Mouse (Mus musculus) cortical plate, adult 2 months (tissue): ENCODE results near the gene Galnt10. TPM values are rescaled to one million over a fixed set of nuclear protein-coding genes. Genes with fewer than 3 reads are reported as not detected.

ENCODE experiments used
- H3K27ac ChIP-seq: fragments of 200-500 bp; 2 replicates; pipeline ENCODE4 v1.5.1; 2012; ENCODE audit warnings: low read length, control low read depth, inconsistent platforms; ENCODE audit not compliant: insufficient read depth
- H3K4me1 ChIP-seq: fragments of 200-500 bp; 2 replicates; pipeline ENCODE4 v1.6.1; 2011; ENCODE audit warnings: low read length; ENCODE audit not compliant: control insufficient read depth, insufficient read depth
- H3K4me3 ChIP-seq: fragments of 200-500 bp; 2 replicates; pipeline ENCODE4 v1.5.1; 2011; ENCODE audit warnings: mild to moderate bottlenecking, low read length, control low read depth; ENCODE audit not compliant: insufficient read depth
- CTCF ChIP-seq: fragments of 200-500 bp; IDR thresholded peaks from 2 replicates; pipeline ENCODE4 v1.5.1; 2011; ENCODE audit warnings: mild to moderate bottlenecking, control low read depth, low read length; ENCODE audit not compliant: insufficient read depth; ENCODE audit errors: extremely low read depth
- POLR2A ChIP-seq: fragments of 200-500 bp; IDR thresholded peaks from 2 replicates; pipeline ENCODE4 v1.6.1; 2011; ENCODE audit warnings: mild to moderate bottlenecking, low read length, control low read depth; ENCODE audit not compliant: insufficient read depth; ENCODE audit errors: extremely low read depth
- polyA plus RNA-seq: library from polyadenylated mRNA; depleted of rRNA; stranded (reverse); fragments of >200 nt; gene quantifications from 2 replicates; pipeline ENCODE4 v1.2.3, GENCODE M21; 2012

Gene Galnt10
- polyA plus RNA-seq, 1 experiment, result 6.4 TPM

- no peak overlapping the region for H3K27ac ChIP-seq
- H3K4me3 ChIP-seq, result no peak overlapping the region
- TF ChIP-seq POLR2A (no peak), CTCF (no peak)
- H3K4me1 ChIP-seq, result peaks cover 2% of the 10 kb centered on the region; the same call in 1 of the 2 replicates
Measured at GRCm38 (mm10) chr11:57696207-57696676, 51.0 kb downstream of the Galnt10 start.

DNA sequence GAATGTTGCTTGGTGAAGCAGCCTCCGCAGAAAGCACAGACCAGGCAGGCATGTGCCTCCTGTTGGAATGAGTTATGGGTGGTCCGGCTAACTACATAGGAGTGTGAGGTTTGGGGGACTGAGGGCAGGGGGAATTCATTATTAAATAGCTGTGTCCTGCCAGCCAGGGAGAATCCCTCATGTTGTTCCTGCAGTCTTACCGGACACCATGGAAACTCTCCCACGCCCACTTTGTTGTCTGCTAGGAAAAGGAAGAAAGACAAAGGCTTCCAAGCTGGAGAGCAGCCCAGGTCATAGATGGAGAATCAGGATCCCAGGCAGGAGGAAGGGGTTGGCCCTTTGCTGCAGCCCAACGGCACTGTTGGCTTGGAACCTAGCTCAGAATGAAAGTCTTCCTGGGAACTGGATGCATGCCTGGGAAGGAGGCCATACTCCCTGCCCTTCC, 51.6 kb downstream of the Galnt10 start:
- Histone ChIP-seq H3K4me1 (peaks cover 2% of the 10 kb centered on the region; the same call in 1 of the 2 replicates), H3K27ac (no peak overlapping the region), H3K4me3 (no peak overlapping the region)
- TF ChIP-seq CTCF, result no peak
- no peak for TF ChIP-seq POLR2A

DNA sequence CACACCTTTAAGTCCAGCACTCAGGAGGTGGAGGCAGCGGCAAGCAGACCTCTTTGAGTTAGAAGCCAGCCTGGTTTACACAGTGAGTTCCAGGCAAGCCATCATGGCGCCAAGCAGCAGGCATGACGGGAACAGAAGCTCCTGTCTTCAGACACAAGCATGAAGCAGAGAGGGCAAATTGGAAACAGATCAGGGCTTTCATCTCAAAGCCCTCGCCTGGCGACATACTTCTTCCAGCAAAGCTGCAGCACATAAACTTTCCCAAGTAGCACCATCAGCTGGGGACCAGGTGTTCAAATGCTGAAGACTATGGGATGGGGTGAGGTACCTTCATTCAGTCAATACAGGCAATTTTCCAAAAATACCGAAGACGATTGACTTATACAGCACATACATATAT, 54.9 kb downstream of the Galnt10 start:
- Histone ChIP-seq H3K4me1 (peaks cover 2% of the 10 kb centered on the region; the same call in 1 of the 2 replicates), H3K4me3 (no peak overlapping the region), H3K27ac (no peak overlapping the region)
- TF ChIP-seq POLR2A (no peak), CTCF (no peak)

DNA sequence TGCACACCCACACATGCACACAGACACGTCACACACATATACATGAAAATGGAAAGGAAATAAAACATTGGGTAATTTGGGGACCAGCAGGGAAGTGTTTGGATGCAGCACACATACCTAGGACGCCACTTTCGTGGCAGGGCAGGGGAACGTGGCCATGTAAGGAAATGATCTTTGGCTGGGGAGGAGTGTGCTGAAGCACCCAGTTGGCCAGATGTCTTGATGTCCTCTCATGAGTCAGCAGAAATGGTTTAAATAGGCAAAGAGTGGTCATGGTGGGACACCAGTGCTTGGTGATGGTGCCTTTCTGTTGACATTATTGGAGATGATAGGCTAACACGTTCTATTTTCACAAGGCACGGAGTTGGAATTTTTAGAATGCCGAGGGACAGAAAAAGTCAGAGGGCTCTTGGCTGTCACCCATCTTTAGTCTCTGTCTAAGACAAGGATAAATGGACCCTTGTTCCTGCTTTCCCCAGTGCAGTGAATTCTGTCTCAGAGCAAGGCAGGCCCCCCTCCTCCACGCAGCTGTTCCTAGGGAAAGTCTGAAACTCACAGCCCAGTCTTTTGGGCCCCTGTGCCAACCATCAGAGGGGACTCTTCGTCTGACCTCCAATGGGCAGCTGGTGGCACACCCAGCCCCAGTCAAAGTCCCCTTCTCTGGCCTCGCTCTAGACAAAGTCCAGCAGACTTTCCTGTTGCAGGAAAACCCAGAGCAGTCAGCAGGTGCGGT, 56.1 kb downstream of the Galnt10 start:
- Histone ChIP-seq H3K4me3 (no peak overlapping the region), H3K4me1 (peaks cover 2% of the 10 kb centered on the region; the same call in 1 of the 2 replicates), H3K27ac (no peak overlapping the region)
- TF ChIP-seq POLR2A, result no peak
- TF ChIP-seq CTCF, result no peak

- H3K27ac ChIP-seq, result no peak overlapping the region
- no peak overlapping the region for H3K4me3 ChIP-seq
- no peaks in the 10 kb centered on the region for H3K4me1 ChIP-seq
- no peak for TF ChIP-seq POLR2A
- TF ChIP-seq CTCF, result no peak
Measured at GRCm38 (mm10) chr11:57701956-57702355, 56.7 kb downstream of the Galnt10 start.

GRCm38 (mm10) chr11:57706620-57707019, 61.4 kb downstream of the Galnt10 start:
- no peaks in the 10 kb centered on the region; the same call in 1 of the 2 replicates for H3K4me1 ChIP-seq
- TF ChIP-seq CTCF (no peak), POLR2A (no peak)
- H3K27ac ChIP-seq, result no peak overlapping the region
- no peak overlapping the region for H3K4me3 ChIP-seq

DNA sequence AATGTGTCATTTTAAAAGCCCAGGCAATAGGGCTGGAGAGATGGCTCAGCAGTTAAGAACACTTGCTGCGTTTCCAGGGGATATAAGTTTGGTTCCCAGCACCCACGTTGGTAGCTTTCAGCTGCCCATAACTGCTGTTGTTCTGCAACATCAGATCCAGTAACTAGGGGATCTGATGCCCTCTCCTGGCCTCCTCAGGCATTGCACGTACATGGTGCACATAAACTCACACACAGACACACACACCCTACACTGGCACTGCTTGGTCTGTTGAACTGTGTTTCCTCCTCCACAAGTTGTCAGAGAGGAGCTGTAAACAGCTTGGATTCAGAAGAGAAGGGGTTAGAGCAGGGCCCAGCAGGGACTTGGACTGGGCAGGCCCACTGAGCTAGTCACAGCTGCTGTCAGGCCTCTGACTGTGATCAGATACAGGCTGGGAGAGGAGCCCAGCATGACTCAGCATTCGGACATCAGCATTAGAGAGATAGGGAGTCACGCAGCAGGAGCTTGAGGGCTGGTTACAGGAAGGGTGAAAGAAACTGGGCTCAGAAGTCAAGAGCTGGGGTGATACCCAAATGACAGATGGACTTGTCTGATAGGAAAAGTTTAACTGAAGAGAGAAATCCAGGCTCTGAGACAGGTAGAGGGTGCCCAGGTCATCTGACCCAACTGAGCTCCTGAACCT, 62.0 kb downstream of the Galnt10 start:
- TF ChIP-seq POLR2A (no peak), CTCF (no peak)
- H3K4me1 ChIP-seq, result no peaks in the 10 kb centered on the region; the same call in 1 of the 2 replicates
- no peak overlapping the region for H3K27ac ChIP-seq
- H3K4me3 ChIP-seq, result no peak overlapping the region

GRCm38 (mm10) chr11:57708174-57709154, 63.2 kb downstream of the Galnt10 start:
- Histone ChIP-seq H3K4me3 (no peak overlapping the region), H3K4me1 (no peaks in the 10 kb centered on the region; the same call in 1 of the 2 replicates), H3K27ac (no peak overlapping the region)
- TF ChIP-seq CTCF (no peak), POLR2A (no peak)

- TF ChIP-seq POLR2A, result no peak
- TF ChIP-seq CTCF, result no peak
- no peak overlapping the region for H3K4me3 ChIP-seq
Measured at GRCm38 (mm10) chr11:57713960-57714359, 68.7 kb downstream of the Galnt10 start.

More at GRCm38 (mm10) chr11:57713960-57714359, 68.7 kb downstream of the Galnt10 start:
- no peak overlapping the region for H3K27ac ChIP-seq
- H3K4me1 ChIP-seq, result no peaks in the 10 kb centered on the region; the same call in 1 of the 2 replicates
